Mouse (Mus musculus) erythroblast, adult 5-6 weeks (primary cell): ENCODE measurements around the gene Clcn2. TPM values are rescaled to one million over a fixed set of nuclear protein-coding genes. Genes with fewer than 3 reads are reported as not detected.
"Not testable (repeated sequence)": the region's sequence is repeated elsewhere in the genome, so short reads cannot be mapped to it uniquely, and the experiment has no call there.

ENCODE experiments used
- ATAC-seq: replicated peaks from 2 replicates; pipeline ENCODE4 v1.8.0; 2016; ENCODE audit warnings: moderate number of reproducible peaks, mild to moderate bottlenecking, moderate TSS enrichment, inconsistent platforms; ENCODE audit not compliant: poor library complexity, low FRiP score, severe bottlenecking
- total RNA-seq, 2 experiments: library from RNA; stranded (forward) in 1 of 2; stranded (reverse) in 1 of 2; fragments of 150-400 nt in 1 of 2; fragments of 200-764, 138-1000 nt in 1 of 2; gene quantifications; 2 replicates each; pipeline versions ENCODE4 v1.2.3 to v1.2.4; 2015 to 2017; ENCODE audit warnings: low replicate concordance in 2 of 2

Gene Clcn2
- total RNA-seq, 2 experiments from 2014 or later: 5.0 to 8.9 TPM

- ATAC-seq: peak; percentile 19
Observed at GRCm38 (mm10) chr16:20672965-20673705, 44.4 kb downstream of the Clcn2 start.

GRCm38 (mm10) chr16:20672500-20672902 is 45.0 kb downstream of the Clcn2 start:
- peak; percentile 83 for ATAC-seq

- no peak for ATAC-seq
Observed at GRCm38 (mm10) chr16:20671886-20672285, 45.7 kb downstream of the Clcn2 start.

GRCm38 (mm10) chr16:20670291-20670690 is 47.3 kb downstream of the Clcn2 start:
- no peak for ATAC-seq

- ATAC-seq: not testable (repeated sequence)
Observed at GRCm38 (mm10) chr16:20668013-20668412, 49.5 kb downstream of the Clcn2 start, which contains the start of gene Eif4g1. Eif4g1 (plus strand) TSS chr16:20668313.

GRCm38 (mm10) chr16:20657661-20658060 is 59.9 kb downstream of the Clcn2 start:
- no peak for ATAC-seq

GRCm38 (mm10) chr16:20653315-20653714 is 64.2 kb downstream of the Clcn2 start:
- ATAC-seq: no peak

Other genes starting within 250 kb of the Clcn2 start
- gene Eif2b5, start 218.9 kb downstream of the Clcn2 start, total RNA-seq (2015; ENCODE audit: low replicate concordance): 7.7 and 10.4 TPM in 2 replicates
- gene Eif2b5, start 218.9 kb downstream of the Clcn2 start, total RNA-seq (2017; ENCODE audit: low replicate concordance): 9.1 and 14.1 TPM in 2 replicates
- gene Dvl3, start 200.8 kb downstream of the Clcn2 start, total RNA-seq (2015; ENCODE audit: low replicate concordance): 3.8 and 10.0 TPM in 2 replicates
- 1.1 and 1.7 TPM in 2 replicates for gene Dvl3, start 200.8 kb downstream of the Clcn2 start, total RNA-seq (2017; ENCODE audit: low replicate concordance)
- gene Ap2m1, start 182.3 kb downstream of the Clcn2 start, total RNA-seq (2015; ENCODE audit: low replicate concordance): 124 and 125 TPM in 2 replicates
- 81.1 and 126 TPM in 2 replicates for gene Ap2m1, start 182.3 kb downstream of the Clcn2 start, total RNA-seq (2017; ENCODE audit: low replicate concordance)
- 8.2 and 11.0 TPM in 2 replicates for gene Abcf3, start 169.2 kb downstream of the Clcn2 start, total RNA-seq (2015; ENCODE audit: low replicate concordance)
- 8.9 and 24.7 TPM in 2 replicates for gene Abcf3, start 169.2 kb downstream of the Clcn2 start, total RNA-seq (2017; ENCODE audit: low replicate concordance)
- gene Vwa5b2, start 128.3 kb downstream of the Clcn2 start, total RNA-seq (2015; ENCODE audit: low replicate concordance): not detected in 2 replicates
- not detected in 2 replicates for gene Vwa5b2, start 128.3 kb downstream of the Clcn2 start, total RNA-seq (2017; ENCODE audit: low replicate concordance)
- gene Eef1akmt4, start 106.2 kb downstream of the Clcn2 start, total RNA-seq (2015; ENCODE audit: low replicate concordance): 8.2 and 10.6 TPM in 2 replicates
- 0.60 and 0.98 TPM in 2 replicates for gene Eef1akmt4, start 106.2 kb downstream of the Clcn2 start, total RNA-seq (2017; ENCODE audit: low replicate concordance)
- not detected in 2 replicates for gene Gm49333, start 106.1 kb downstream of the Clcn2 start, total RNA-seq (2015; ENCODE audit: low replicate concordance)
- gene Gm49333, start 106.1 kb downstream of the Clcn2 start, total RNA-seq (2017; ENCODE audit: low replicate concordance): not detected in 2 replicates
- 7.7 and 22.7 TPM in 2 replicates for gene Alg3, start 106.0 kb downstream of the Clcn2 start, total RNA-seq (2015; ENCODE audit: low replicate concordance)
- 1.4 TPM in 1 of 2 replicates, not detected in the other for gene Alg3, start 106.0 kb downstream of the Clcn2 start, total RNA-seq (2017; ENCODE audit: low replicate concordance)
- not detected in 2 replicates for gene Camk2n2, start 96.5 kb downstream of the Clcn2 start, total RNA-seq (2015; ENCODE audit: low replicate concordance)
- 0.94 TPM in 1 of 2 replicates, not detected in the other for gene Camk2n2, start 96.5 kb downstream of the Clcn2 start, total RNA-seq (2017; ENCODE audit: low replicate concordance)
- gene Ece2, start 87.9 kb downstream of the Clcn2 start, total RNA-seq (2015; ENCODE audit: low replicate concordance): not detected in 2 replicates
- not detected in 2 replicates for gene Ece2, start 87.9 kb downstream of the Clcn2 start, total RNA-seq (2017; ENCODE audit: low replicate concordance)
- gene Psmd2, start 66.1 kb downstream of the Clcn2 start, total RNA-seq (2015; ENCODE audit: low replicate concordance): 27.9 and 60.4 TPM in 2 replicates
- gene Psmd2, start 66.1 kb downstream of the Clcn2 start, total RNA-seq (2017; ENCODE audit: low replicate concordance): 82.0 and 97.2 TPM in 2 replicates
- 60.1 and 64.6 TPM in 2 replicates for gene Eif4g1, start 49.4 kb downstream of the Clcn2 start, total RNA-seq (2015; ENCODE audit: low replicate concordance)
- gene Eif4g1, start 49.4 kb downstream of the Clcn2 start, total RNA-seq (2017; ENCODE audit: low replicate concordance): 71.0 and 76.1 TPM in 2 replicates
- gene Fam131a, start 24.5 kb downstream of the Clcn2 start, total RNA-seq (2015; ENCODE audit: low replicate concordance): not detected in 2 replicates
- 0.26 and 0.70 TPM in 2 replicates for gene Fam131a, start 24.5 kb downstream of the Clcn2 start, total RNA-seq (2017; ENCODE audit: low replicate concordance)
- 7.9 and 15.9 TPM in 2 replicates for gene Polr2h, start 81 bp downstream of the Clcn2 start, total RNA-seq (2015; ENCODE audit: low replicate concordance)
- gene Polr2h, start 81 bp downstream of the Clcn2 start, total RNA-seq (2017; ENCODE audit: low replicate concordance): 4.0 and 4.3 TPM in 2 replicates
- gene Chrd, start 15.4 kb upstream of the Clcn2 start, total RNA-seq (2015; ENCODE audit: low replicate concordance): not detected in 2 replicates
- not detected in 2 replicates for gene Chrd, start 15.4 kb upstream of the Clcn2 start, total RNA-seq (2017; ENCODE audit: low replicate concordance)
- not detected in 2 replicates for gene Thpo, start 16.8 kb upstream of the Clcn2 start, total RNA-seq (2015; ENCODE audit: low replicate concordance)
- not detected in 2 replicates for gene Thpo, start 16.8 kb upstream of the Clcn2 start, total RNA-seq (2017; ENCODE audit: low replicate concordance)